Mouse (Mus musculus) myocyte (in vitro differentiated cells): ENCODE data around the gene Rragd. TPM values are rescaled to one million over a fixed set of nuclear protein-coding genes. Genes with fewer than 3 reads are reported as not detected.

Source experiments
- H3K27me3 ChIP-seq: one replicate; pipeline ENCODE4 v1.6.1; 2011; ENCODE audit not compliant: control insufficient read depth, insufficient read depth, insufficient read length
- H3K36me3 ChIP-seq: one replicate; pipeline ENCODE4 v1.6.1; 2011; ENCODE audit not compliant: control insufficient read depth, insufficient read depth
- H3K4me2 ChIP-seq: one replicate; pipeline ENCODE4 v1.6.1; 2011; ENCODE audit warnings: low read depth, control low read depth
- H3K4me3 ChIP-seq: one replicate; pipeline ENCODE4 v1.5.1; 2011; ENCODE audit warnings: mild to moderate bottlenecking, control low read depth, moderate library complexity
- H3K79me2 ChIP-seq: one replicate; pipeline ENCODE4 v1.6.1; 2011; ENCODE audit not compliant: control insufficient read depth, insufficient read depth
- H3ac ChIP-seq: one replicate; pipeline ENCODE4 v1.6.1; 2011; ENCODE audit not compliant: control insufficient read depth, insufficient read length
- CEBPB ChIP-seq: IDR thresholded peaks from 2 replicates; pipeline ENCODE4 v1.6.1; 2011; ENCODE audit warnings: mild to moderate bottlenecking, moderate library complexity; ENCODE audit not compliant: poor library complexity, insufficient read depth, severe bottlenecking
- E2F4 ChIP-seq: IDR thresholded peaks from one replicate; pipeline ENCODE4 v1.6.1; 2011; ENCODE audit warnings: mild to moderate bottlenecking, control low read depth, moderate library complexity; ENCODE audit not compliant: insufficient read depth
- MAX ChIP-seq: IDR thresholded peaks from one replicate; pipeline ENCODE4 v1.6.1; 2011; ENCODE audit warnings: low read depth, mild to moderate bottlenecking, control low read depth
- MYOD1 ChIP-seq, 3 experiments: IDR thresholded peaks; one replicate each; pipeline ENCODE4 v1.6.1; 2011; ENCODE audit warnings: control low read depth in 2 of 3, low read depth in 2 of 3, mild to moderate bottlenecking in 2 of 3, moderate library complexity in 1 of 3; ENCODE audit not compliant: insufficient read length in 2 of 3, control insufficient read depth in 1 of 3
- MYOG ChIP-seq, 3 experiments: IDR thresholded peaks; one replicate each; pipeline ENCODE4 v1.6.1; 2011; ENCODE audit warnings: control low read depth in 2 of 3, low read depth in 2 of 3, mild to moderate bottlenecking in 2 of 3; ENCODE audit not compliant: insufficient read length in 2 of 3, control insufficient read depth in 1 of 3, insufficient read depth in 1 of 3
- POLR2A ChIP-seq: IDR thresholded peaks from one replicate; pipeline ENCODE4 v1.6.1; 2011; ENCODE audit warnings: low read depth, mild to moderate bottlenecking, control low read depth, moderate library complexity; ENCODE audit not compliant: insufficient read length
- POLR2AphosphoS2 ChIP-seq: IDR thresholded peaks from one replicate; pipeline ENCODE4 v1.6.1; 2011; ENCODE audit warnings: low read depth, control low read depth; ENCODE audit not compliant: insufficient read length
- REST ChIP-seq: IDR thresholded peaks from one replicate; pipeline ENCODE4 v1.6.1; 2011; ENCODE audit warnings: mild to moderate bottlenecking, control low read depth, moderate library complexity; ENCODE audit not compliant: insufficient read depth, insufficient read length
- SRF ChIP-seq: IDR thresholded peaks from one replicate; pipeline ENCODE4 v1.6.1; 2011; ENCODE audit warnings: low read depth; ENCODE audit not compliant: control insufficient read depth, insufficient read length
- TCF12 ChIP-seq: IDR thresholded peaks from one replicate; pipeline ENCODE4 v1.6.1; 2011; ENCODE audit warnings: mild to moderate bottlenecking, control low read depth; ENCODE audit not compliant: poor library complexity, insufficient read depth, severe bottlenecking
- TCF3 ChIP-seq: IDR thresholded peaks from one replicate; pipeline ENCODE4 v1.6.1; 2011; ENCODE audit warnings: low read depth, control low read depth; ENCODE audit not compliant: insufficient read length
- USF1 ChIP-seq: IDR thresholded peaks from one replicate; pipeline ENCODE4 v1.6.1; 2011; ENCODE audit warnings: low read depth, mild to moderate bottlenecking, control low read depth, moderate library complexity
- polyA plus RNA-seq: library from polyadenylated mRNA; unstranded; fragments of >200 nt; fragmentation: generic; extraction: Trizol; gene quantifications from one replicate; pipeline ENCODE4 v1.2.1, GENCODE M21; 2012; ENCODE audit warnings: missing spikeins

Gene Rragd
- polyA plus RNA-seq, 1 experiment: 7.9 TPM

- H3ac ChIP-seq: no peak overlapping the region
- H3K36me3 ChIP-seq: no peaks in the 10 kb centered on the region
- H3K79me2 ChIP-seq: no peaks in the 10 kb centered on the region
- no peak for TF ChIP-seq MYOD1 (IDR thresholded peaks at IDR 0.05; ENCODE audit: control insufficient read depth in 1 of 3, insufficient read length in 2 of 3, low read depth in 2 of 3)
- TF ChIP-seq TCF3: no peak
- no peak for TF ChIP-seq SRF
- TF ChIP-seq POLR2AphosphoS2: no peak
- TF ChIP-seq MYOG (IDR thresholded peaks at IDR 0.05; ENCODE audit: control insufficient read depth in 1 of 3, insufficient read depth in 1 of 3, insufficient read length in 2 of 3, low read depth in 2 of 3): no peak
- no peak for TF ChIP-seq POLR2A
- no peak for TF ChIP-seq MAX
- no peak for TF ChIP-seq USF1
- TF ChIP-seq REST: no peak
- TF ChIP-seq TCF12: no peak
- no peak for TF ChIP-seq CEBPB
- TF ChIP-seq E2F4: no peak
- H3K4me3 ChIP-seq: no peak overlapping the region
- no peak overlapping the region for H3K4me2 ChIP-seq
- no peaks in the 10 kb centered on the region for H3K27me3 ChIP-seq
Observed at GRCm38 (mm10) chr4:33066223-33066960, 83.6 kb downstream of the Rragd start.

GRCm38 (mm10) chr4:33067331-33067730, 84.5 kb downstream of the Rragd start:
- Histone ChIP-seq H3K36me3 (no peaks in the 10 kb centered on the region), H3K4me3 (no peak overlapping the region), H3ac (no peak overlapping the region), H3K4me2 (no peak overlapping the region), H3K27me3 (no peaks in the 10 kb centered on the region), H3K79me2 (no peaks in the 10 kb centered on the region)
- TF ChIP-seq USF1 (no peak), MAX (no peak), REST (no peak), SRF (no peak), TCF12 (no peak), E2F4 (no peak), MYOG (IDR thresholded peaks at IDR 0.05; ENCODE audit: control insufficient read depth in 1 of 3, insufficient read depth in 1 of 3, insufficient read length in 2 of 3, low read depth in 2 of 3) (no peak)

GRCm38 (mm10) chr4:33067826-33068225, 85.0 kb downstream of the Rragd start:
- H3K36me3 ChIP-seq: no peaks in the 10 kb centered on the region
- no peak for TF ChIP-seq POLR2A
- no peak for TF ChIP-seq SRF
- TF ChIP-seq TCF3: no peak
- no peak for TF ChIP-seq CEBPB
- TF ChIP-seq MYOD1 (IDR thresholded peaks at IDR 0.05; ENCODE audit: control insufficient read depth in 1 of 3, insufficient read length in 2 of 3, low read depth in 2 of 3): no peak
- no peak for TF ChIP-seq MAX
- no peak for TF ChIP-seq POLR2AphosphoS2
- no peak for TF ChIP-seq TCF12
- no peak for TF ChIP-seq MYOG (IDR thresholded peaks at IDR 0.05; ENCODE audit: control insufficient read depth in 1 of 3, insufficient read depth in 1 of 3, insufficient read length in 2 of 3, low read depth in 2 of 3)
- TF ChIP-seq E2F4: no peak
- TF ChIP-seq USF1: no peak
- TF ChIP-seq REST: no peak
- no peaks in the 10 kb centered on the region for H3K27me3 ChIP-seq
- H3K79me2 ChIP-seq: no peaks in the 10 kb centered on the region
- H3K4me2 ChIP-seq: no peak overlapping the region
- no peak overlapping the region for H3ac ChIP-seq
- no peak overlapping the region for H3K4me3 ChIP-seq

GRCm38 (mm10) chr4:33068894-33069293, 86.1 kb downstream of the Rragd start:
- H3K4me3 ChIP-seq: no peak overlapping the region
- H3K79me2 ChIP-seq: no peaks in the 10 kb centered on the region
- no peak overlapping the region for H3K4me2 ChIP-seq
- TF ChIP-seq SRF (no peak), CEBPB (no peak), TCF12 (no peak), REST (no peak), E2F4 (no peak), MYOG (IDR thresholded peaks at IDR 0.05; ENCODE audit: control insufficient read depth in 1 of 3, insufficient read depth in 1 of 3, insufficient read length in 2 of 3, low read depth in 2 of 3) (no peak), USF1 (no peak), MYOD1 (IDR thresholded peaks at IDR 0.05; ENCODE audit: control insufficient read depth in 1 of 3, insufficient read length in 2 of 3, low read depth in 2 of 3) (no peak), POLR2A (no peak), POLR2AphosphoS2 (no peak), MAX (no peak), TCF3 (no peak)
- H3K27me3 ChIP-seq: no peaks in the 10 kb centered on the region
- no peaks in the 10 kb centered on the region for H3K36me3 ChIP-seq
- H3ac ChIP-seq: no peak overlapping the region
